Mouse (Mus musculus): ENCODE data around the gene Daam2. TPM values are rescaled to one million over a fixed set of nuclear protein-coding genes. Genes with fewer than 3 reads are reported as not detected.
A peak's percentile ranks its signal among the peaks of the same experiment; 100 is the strongest.
"Not testable (repeated sequence)": the region's sequence is repeated elsewhere in the genome, so short reads cannot be mapped to it uniquely, and the experiment has no call there.

The Daam2 gene
- total RNA-seq, 2 experiments from 2014 or later = 0.08 TPM; not detected in 1

GRCm38 (mm10) chr17:49498169-49498568 lies 66.0 kb downstream of the Daam2 start:
- no peak for ATAC-seq (replicated peaks; ENCODE audit: low FRiP score, poor library complexity, severe bottlenecking)

- no peak for ATAC-seq (replicated peaks; ENCODE audit: low FRiP score, poor library complexity, severe bottlenecking)
Observed at GRCm38 (mm10) chr17:49493276-49493675, 70.9 kb downstream of the Daam2 start.

- ATAC-seq (replicated peaks; ENCODE audit: low FRiP score, poor library complexity, severe bottlenecking) = no peak
Observed at GRCm38 (mm10) chr17:49489098-49489497, 75.0 kb downstream of the Daam2 start.

GRCm38 (mm10) chr17:49484435-49484834 lies 79.7 kb downstream of the Daam2 start:
- no peak for ATAC-seq (replicated peaks; ENCODE audit: low FRiP score, poor library complexity, severe bottlenecking)

GRCm38 (mm10) chr17:49481876-49482275 lies 82.3 kb downstream of the Daam2 start:
- ATAC-seq (replicated peaks; ENCODE audit: low FRiP score, poor library complexity, severe bottlenecking) = no peak

- no peak for ATAC-seq (replicated peaks; ENCODE audit: low FRiP score, poor library complexity, severe bottlenecking)
Observed at GRCm38 (mm10) chr17:49477370-49477769, 86.8 kb downstream of the Daam2 start.

GRCm38 (mm10) chr17:49475174-49475573 lies 89.0 kb downstream of the Daam2 start:
- ATAC-seq (replicated peaks; ENCODE audit: low FRiP score, poor library complexity, severe bottlenecking) = no peak

- ATAC-seq (replicated peaks; ENCODE audit: low FRiP score, poor library complexity, severe bottlenecking) = no peak
Observed at GRCm38 (mm10) chr17:49474051-49474450, 90.1 kb downstream of the Daam2 start.

- ATAC-seq (replicated peaks; ENCODE audit: low FRiP score, poor library complexity, severe bottlenecking) = no peak
Observed at GRCm38 (mm10) chr17:49472626-49473025, 91.5 kb downstream of the Daam2 start.

GRCm38 (mm10) chr17:49468223-49468622 lies 95.9 kb downstream of the Daam2 start:
- ATAC-seq (replicated peaks; ENCODE audit: low FRiP score, poor library complexity, severe bottlenecking) = 0 out of 2 replicates have a peak, but pooled peaks have one; percentile 60

- ATAC-seq (replicated peaks; ENCODE audit: low FRiP score, poor library complexity, severe bottlenecking) = peak; percentile 78
Observed at GRCm38 (mm10) chr17:49464884-49465283, 99.3 kb downstream of the Daam2 start.

GRCm38 (mm10) chr17:49458386-49458785 lies 105.8 kb downstream of the Daam2 start:
- no peak for ATAC-seq (replicated peaks; ENCODE audit: low FRiP score, poor library complexity, severe bottlenecking)

- ATAC-seq (replicated peaks; ENCODE audit: low FRiP score, poor library complexity, severe bottlenecking) = peak; percentile 79
Observed at GRCm38 (mm10) chr17:49457833-49458232, 106.3 kb downstream of the Daam2 start.

GRCm38 (mm10) chr17:49456334-49456733 lies 107.8 kb downstream of the Daam2 start:
- no peak for ATAC-seq (replicated peaks; ENCODE audit: low FRiP score, poor library complexity, severe bottlenecking)

GRCm38 (mm10) chr17:49450922-49451321 lies 113.2 kb downstream of the Daam2 start:
- ATAC-seq (replicated peaks; ENCODE audit: low FRiP score, poor library complexity, severe bottlenecking) = no peak

GRCm38 (mm10) chr17:49449230-49449608 lies 114.9 kb downstream of the Daam2 start:
- ATAC-seq (replicated peaks; ENCODE audit: low FRiP score, poor library complexity, severe bottlenecking) = no peak

GRCm38 (mm10) chr17:49448570-49449229 lies 115.4 kb downstream of the Daam2 start:
- no peak for ATAC-seq (replicated peaks; ENCODE audit: low FRiP score, poor library complexity, severe bottlenecking)

GRCm38 (mm10) chr17:49442841-49443240 lies 121.3 kb downstream of the Daam2 start:
- ATAC-seq (replicated peaks; ENCODE audit: low FRiP score, poor library complexity, severe bottlenecking) = not testable (repeated sequence)

GRCm38 (mm10) chr17:49440331-49441130 lies 123.6 kb downstream of the Daam2 start:
- ATAC-seq (replicated peaks; ENCODE audit: low FRiP score, poor library complexity, severe bottlenecking) = peak; percentile 47

- no peak for ATAC-seq (replicated peaks; ENCODE audit: low FRiP score, poor library complexity, severe bottlenecking)
Observed at GRCm38 (mm10) chr17:49439706-49440105, 124.4 kb downstream of the Daam2 start.

Measured in erythroid progenitor cell, adult 5-6 weeks (primary cell).